Mouse (Mus musculus) gastrocnemius, postnatal 4 days (tissue): Measurements from ENCODE around the gene Cd28. TPM values are rescaled to one million over a fixed set of nuclear protein-coding genes. Genes with fewer than 3 reads are reported as not detected.

Experiments
- DNase-seq, 2 experiments: peaks; one replicate each; pipeline ENCODE4 v3.0.0; 2021 to 2022; ENCODE audit warnings: low spot score in 2 of 2, mixed read lengths in 2 of 2
- long read RNA-seq, 2 experiments: library from polyadenylated mRNA; stranded (forward); transcript quantifications; one replicate each; pipeline ENCODE4 v2.0.0; 2021
- total RNA-seq, 2 experiments: library from RNA; stranded (reverse); gene quantifications; 2 replicates each; pipeline ENCODE4 v1.2.3; 2021

Cd28 gene
- 1 to 10 TPM; 2.3 TPM for total RNA-seq
- long read RNA-seq, experiment 1, partial matches to known transcripts: 0 of 1 reads
- long read RNA-seq, experiment 1, other reads (novel, unspliced or antisense): 1 of 1 reads
- long read RNA-seq, experiment 2: 0 reads

DNA sequence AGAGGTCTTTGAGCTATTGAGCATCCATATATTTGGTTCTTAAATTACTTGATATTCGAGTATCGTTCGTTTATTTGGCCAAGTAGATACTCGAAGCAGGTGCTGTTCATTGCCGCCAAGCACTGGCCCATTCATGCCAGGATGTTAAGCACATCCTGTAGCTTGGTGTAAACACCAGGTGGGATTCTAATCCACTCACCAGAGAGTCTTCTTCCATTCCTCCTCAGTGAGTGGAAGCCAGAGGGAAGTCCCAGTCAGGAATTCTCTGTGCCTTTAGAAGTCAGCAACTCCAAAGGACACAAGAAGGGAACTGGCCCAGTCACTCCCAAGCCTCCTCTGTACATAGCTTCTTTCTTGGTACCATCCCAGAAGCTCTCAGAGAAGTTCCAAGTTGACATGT, at the start of gene Cd28:
Gene Cd28 (plus strand): TSS at position 234 of the 400 bp plus-strand sequence.
- DNase-seq: peak in 1 of 2 experiments; percentile 23

GRCm38 (mm10) chr1:60667873-60668616, 48.6 kb upstream of the Cd28 start:
- peak in 1 of 2 experiments; percentile 73 for DNase-seq

DNA sequence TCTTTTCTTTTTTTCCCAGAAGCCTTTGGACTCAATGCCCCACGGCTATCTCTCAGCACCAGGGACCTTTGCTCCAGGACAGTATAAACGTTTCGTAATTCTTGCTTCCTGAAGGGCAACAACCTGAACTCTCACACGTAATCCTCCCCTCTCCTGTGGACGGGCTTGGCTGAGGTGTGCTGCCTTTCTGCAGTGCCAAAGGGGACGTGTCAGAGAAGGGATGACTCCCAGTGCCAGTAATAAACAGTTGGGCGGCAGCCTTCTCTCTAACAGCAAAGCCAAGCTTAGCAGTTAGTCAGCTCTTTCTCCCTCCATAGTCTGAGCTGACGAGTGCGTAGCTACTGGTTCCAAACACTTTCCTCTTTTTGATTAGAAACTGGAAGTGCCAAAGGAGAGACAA, 47.6 kb upstream of the Cd28 start:
- no peak for DNase-seq

DNA sequence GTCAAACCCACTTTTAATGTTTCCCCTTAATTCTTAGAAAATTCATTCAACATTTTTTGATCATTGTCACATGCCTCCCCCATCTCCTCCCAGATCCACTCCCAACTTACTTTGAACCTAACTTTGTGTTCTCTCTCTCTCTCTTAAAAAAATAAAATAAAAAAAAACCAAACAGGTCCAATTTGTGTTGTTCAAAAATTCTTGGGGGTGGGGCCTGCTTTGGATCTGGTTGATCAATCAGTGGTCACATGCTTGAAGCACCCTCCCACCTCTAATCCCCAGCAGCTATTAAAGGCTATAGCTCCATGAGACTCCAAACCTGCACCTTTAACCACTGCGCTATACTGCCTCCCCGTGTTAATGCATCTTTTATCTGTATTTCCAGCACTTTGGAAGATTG, 46.9 kb upstream of the Cd28 start:
- no peak for DNase-seq

DNA sequence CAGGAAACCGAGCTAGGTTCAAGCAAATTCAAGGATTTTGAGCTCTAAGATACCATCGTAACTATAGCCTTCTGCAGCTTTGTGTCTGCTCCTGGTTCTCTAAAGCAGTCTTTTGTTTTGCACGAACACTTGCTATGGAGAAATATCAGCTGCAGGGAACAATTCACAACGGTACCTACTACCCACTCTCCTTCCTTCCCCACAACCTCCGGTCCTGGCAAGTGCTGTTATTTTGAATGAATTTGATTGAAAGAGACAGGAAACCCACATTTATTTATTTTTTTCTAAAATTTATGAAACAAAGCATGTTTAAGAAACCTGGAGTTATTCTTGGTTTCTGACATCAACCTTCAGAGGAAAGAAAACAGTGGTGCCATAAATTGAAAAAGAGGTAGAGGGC, 46.4 kb upstream of the Cd28 start:
- DNase-seq: no peak

GRCm38 (mm10) chr1:60683766-60684165, 32.8 kb upstream of the Cd28 start:
- no peak for DNase-seq

DNA sequence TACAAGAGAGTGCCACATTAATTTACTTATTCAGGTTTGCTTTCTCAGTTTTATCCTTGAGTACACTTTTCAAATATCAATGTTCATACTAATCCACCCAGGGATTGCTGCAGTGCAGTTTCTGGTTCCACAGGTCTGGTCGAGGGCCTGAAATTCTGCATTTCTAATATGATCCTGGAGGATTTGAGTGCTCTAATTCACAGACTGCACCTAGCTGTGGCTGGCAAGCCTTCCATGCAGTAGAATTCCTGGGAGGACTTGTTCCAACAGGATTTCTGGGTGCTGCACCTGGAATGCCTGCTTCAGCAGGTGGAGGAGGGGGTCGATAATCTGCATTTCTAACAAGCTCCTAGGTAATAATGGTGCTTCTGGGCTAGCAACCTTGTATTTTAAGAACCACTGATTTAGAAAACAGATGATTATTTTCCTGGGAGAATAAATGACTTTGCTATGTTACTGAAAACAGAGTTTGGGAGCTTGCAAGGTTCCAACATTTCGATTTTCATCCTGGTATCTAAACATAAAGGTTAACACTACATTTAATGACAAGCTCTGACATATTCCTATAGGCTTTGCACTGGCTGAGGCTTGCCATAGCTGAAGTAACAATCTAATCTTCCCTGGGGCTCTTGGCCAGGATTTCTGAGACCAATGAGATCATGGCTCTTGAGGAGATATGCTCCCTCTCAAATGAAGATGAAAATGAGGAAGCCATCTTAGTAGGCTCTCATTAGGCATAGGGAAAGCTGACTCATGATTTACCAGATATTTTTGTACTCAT, 20.3 kb upstream of the Cd28 start:
- no peak for DNase-seq

GRCm38 (mm10) chr1:60702641-60703040, 14.0 kb upstream of the Cd28 start:
- DNase-seq: no peak

DNA sequence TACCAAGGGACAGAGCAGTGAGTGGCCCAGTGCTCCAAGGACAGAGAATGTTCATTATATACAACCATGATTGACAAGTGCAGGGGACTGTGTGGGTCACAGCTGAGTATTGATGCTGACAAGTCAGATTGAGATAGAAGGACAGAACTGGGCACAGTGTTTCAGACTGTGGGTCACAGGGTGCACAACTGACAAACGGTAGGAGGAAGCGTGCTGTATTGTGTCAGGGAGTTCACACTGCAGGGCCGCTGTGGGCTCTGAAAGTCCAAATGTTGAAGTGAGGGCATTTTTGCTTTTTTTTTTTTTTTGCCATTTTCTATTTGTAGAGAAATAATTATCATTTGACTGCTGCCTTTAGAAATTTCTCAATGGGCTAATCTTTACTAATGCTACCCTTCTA, 3.4 kb upstream of the Cd28 start:
- DNase-seq: no peak

GRCm38 (mm10) chr1:60715651-60716196, 876 bp upstream of the Cd28 start:
- DNase-seq: peak in 1 of 2 experiments; percentile 21

DNA sequence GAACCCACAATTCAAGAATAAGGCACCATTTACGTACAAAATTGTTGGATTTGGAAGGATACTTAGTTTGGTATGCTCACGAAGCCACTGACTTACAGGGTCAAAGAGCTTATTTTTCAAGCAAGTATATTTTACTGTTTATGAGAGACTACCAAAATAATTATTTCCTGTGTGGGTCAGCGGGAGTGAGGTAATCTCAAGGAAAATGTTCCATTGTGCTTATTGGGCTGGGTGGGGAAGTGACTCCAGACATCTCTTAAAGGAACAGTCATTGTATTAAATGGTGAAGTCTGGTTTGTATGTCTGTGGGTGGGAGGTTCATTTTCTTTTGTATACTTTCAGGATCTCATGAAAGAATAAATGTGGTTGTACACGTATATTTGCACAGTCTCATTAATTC, 2.0 kb downstream of the Cd28 start:
- no peak for DNase-seq

DNA sequence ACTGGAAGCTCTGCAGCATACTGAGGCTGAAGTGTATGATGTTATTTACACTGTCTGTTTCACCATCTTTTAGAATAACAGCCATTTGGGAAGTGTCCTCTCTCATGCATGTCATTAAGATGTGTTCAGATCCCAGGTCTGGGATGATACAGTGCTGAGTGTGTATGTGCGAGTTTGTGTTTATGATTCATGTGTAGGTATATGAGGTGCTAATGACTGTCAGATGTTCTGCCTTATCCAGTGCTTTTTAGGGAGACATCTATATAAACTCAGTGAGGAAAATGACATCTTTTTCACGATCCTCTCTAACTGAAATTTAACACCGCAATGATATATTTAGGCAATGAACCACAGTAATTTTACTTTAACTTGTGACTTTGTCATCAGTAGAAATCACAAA, 7.0 kb downstream of the Cd28 start:
- DNase-seq: no peak

GRCm38 (mm10) chr1:60731940-60732339, 15.3 kb downstream of the Cd28 start:
- no peak for DNase-seq

DNA sequence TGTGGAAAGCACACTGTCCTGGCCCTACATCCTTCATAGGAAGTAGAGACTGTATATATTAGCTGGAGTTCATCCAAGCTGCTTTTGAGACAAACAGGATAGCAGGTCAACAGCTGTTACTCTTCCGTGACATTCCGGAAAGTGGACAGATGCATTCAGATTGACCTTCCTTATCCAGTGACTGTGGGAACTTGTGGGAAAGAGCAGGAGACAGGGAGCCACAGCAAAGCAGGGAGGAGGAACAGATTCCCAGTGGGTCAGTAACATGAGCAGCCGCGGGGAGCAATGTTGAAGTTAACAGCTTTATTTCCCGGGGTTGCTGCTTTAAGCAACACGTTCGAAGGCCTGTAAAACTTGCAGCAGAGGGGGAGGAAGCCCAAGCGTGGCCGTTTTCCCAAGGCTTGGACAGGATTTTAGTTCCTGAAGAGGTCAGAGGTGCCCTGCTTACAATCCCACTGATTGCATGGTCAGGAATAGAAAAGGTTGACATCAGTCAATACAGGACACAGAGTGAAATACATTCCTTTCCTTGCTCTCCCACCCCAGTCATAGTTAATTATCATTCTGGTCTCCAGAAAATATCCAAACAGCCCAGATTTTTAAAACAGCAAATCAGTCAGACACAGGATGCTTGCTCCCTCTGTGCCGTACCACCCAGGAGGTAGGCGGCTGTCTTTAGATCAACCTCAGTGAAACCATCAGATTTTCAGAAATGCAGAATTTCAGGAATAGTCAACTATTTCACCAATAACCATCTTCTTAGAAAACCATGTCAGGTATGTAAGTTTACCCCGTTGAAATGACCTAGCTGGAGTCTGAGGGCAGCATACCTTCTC, 18.7 kb downstream of the Cd28 start:
- peak; percentile 20 to 38 for DNase-seq

DNA sequence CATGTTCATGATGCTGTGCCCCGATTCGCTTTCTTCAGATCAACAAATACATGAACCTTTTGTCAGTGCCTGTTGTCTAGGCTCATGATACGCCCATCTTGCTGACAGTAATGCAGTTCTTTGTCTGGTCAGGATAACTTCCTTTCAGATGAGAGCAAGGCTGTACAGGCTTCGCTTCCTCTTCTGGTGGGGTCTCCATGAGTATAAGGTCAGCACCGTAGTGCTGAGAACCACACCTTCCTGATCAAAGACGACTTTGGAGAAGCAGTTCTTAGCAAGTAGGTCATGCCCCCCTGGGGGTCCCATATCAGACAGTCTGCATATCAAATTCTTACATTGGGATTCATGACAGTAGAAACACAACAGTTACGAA, 19.3 kb downstream of the Cd28 start:
- DNase-seq: no peak

DNA sequence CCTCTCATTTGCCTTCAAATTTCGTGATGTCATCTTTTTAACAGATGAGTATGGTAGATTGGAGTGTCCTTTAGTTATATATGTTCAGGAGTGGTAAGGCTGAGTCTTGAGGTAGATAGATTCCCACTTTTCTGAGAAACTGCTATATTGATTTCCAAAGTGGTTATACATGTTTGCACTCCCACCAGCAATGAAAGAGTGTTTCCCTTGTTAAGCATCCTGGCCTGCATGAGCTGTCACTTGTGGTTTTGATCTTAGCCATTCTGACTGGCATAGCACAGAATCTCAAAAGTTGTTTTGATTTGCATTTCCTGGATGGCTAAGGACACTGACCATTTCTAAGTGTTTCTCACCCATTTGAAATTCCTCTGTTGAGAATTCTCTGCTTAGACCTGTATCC, 27.7 kb downstream of the Cd28 start:
- DNase-seq: no peak

- DNase-seq: peak; percentile 37 to 66
These were observed 29.1 kb downstream of the Cd28 start for GRCm38 (mm10) chr1:60745664-60746063.

- no peak for DNase-seq
These were observed 29.6 kb downstream of the Cd28 start for GRCm38 (mm10) chr1:60746153-60746552.

- DNase-seq: no peak
These were observed 30.3 kb downstream of the Cd28 start for GRCm38 (mm10) chr1:60746856-60747255.

DNA sequence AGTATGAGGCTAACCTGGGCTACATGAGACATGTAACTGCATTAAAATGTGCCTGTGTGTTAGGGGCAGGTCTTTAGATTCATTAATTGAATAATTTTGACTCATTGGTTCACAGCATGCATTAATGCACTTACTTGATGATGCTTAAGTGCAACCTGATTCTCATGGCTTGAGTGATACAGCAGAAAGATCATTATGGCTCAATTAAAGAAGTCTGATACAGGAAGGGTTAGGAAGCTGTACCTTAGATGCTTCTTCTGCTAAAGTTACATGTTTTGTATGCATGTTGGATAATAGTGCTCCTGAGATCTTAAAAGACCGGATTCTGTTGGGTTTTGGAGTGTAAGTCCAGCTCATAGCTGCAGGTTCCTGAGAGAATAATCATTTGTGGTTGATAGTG, 31.7 kb downstream of the Cd28 start:
- DNase-seq: no peak

DNA sequence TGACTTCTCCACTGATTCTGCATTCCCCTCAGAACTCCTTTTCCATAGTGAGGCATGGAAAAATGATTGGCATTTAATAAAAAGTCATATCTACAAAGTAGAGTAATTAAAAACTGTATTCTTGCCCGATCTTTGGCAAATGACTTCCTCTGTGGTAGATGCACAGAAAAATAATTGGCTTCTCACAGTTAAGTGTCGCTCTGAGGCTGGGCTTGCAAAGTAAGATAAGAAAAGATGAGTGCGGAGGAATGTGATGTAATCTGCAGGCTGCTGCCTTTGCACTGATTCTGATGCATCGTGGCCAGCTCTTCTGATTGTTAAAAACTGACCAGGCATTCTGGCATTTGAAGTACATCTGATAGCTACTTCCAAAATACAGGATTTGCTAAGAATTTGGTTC, 32.3 kb downstream of the Cd28 start:
- no peak for DNase-seq
